Mouse (Mus musculus) right cerebral cortex, postnatal 4 days (tissue): ENCODE measurements around the gene Wfikkn1.

ENCODE experiments used
- DNase-seq: peaks from one replicate; pipeline ENCODE4 v3.0.0-alpha.2; 2022

The Wfikkn1 gene

GRCm38 (mm10) chr17:25880196-25880910 is at the start of gene Wfikkn1:
TSS of gene Wfikkn1 (minus strand) at chr17:25880858.
- no peak for DNase-seq

GRCm38 (mm10) chr17:25925348-25925747 is 44.7 kb upstream of the Wfikkn1 start:
- DNase-seq = no peak

GRCm38 (mm10) chr17:25922120-25922519 is 41.5 kb upstream of the Wfikkn1 start:
- peak; percentile 23 for DNase-seq

- DNase-seq = peak; percentile 100
Measured at GRCm38 (mm10) chr17:25919786-25920642, 39.4 kb upstream of the Wfikkn1 start.

DNA sequence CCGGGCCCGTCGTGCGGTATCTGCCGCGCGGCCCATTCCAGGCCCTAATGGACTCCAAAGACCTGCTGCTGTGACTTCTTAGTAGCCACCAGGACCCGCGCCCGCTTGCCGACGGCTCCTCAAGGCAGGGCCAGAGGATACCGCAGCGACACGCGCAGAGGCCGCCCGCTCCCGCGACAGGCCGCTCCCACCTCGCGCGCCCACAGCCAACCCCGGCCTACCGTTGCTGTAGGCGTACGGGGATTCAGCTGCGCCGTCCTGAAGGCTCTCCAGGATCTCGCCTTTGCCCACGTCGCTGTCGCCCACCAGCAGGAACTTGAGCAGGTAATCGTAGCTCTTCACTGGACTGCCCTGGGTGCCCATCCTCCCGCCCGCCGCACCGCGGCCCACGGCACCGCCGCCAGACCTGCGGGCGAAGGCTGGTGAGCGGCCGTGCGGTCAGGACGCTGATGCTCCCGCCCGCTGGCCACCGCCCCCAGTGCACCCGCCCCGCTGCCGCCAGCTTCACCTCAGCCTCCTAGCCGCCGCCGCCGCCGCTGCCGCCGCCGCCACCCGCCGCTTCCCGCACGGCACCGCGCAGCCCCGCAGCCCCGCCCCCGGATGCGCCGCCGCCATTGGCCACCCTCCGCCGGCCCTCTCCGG is 38.6 kb upstream of the Wfikkn1 start, which contains the start of gene Rab40c:
Rab40c (minus strand) TSS at position 584 of the 642 bp plus-strand sequence.
- peak; percentile 54 for DNase-seq

GRCm38 (mm10) chr17:25918037-25918750 is 37.5 kb upstream of the Wfikkn1 start:
- no peak for DNase-seq

GRCm38 (mm10) chr17:25916931-25917647 is 36.4 kb upstream of the Wfikkn1 start:
- no peak for DNase-seq

GRCm38 (mm10) chr17:25914295-25914694 is 33.6 kb upstream of the Wfikkn1 start:
- DNase-seq = no peak

DNA sequence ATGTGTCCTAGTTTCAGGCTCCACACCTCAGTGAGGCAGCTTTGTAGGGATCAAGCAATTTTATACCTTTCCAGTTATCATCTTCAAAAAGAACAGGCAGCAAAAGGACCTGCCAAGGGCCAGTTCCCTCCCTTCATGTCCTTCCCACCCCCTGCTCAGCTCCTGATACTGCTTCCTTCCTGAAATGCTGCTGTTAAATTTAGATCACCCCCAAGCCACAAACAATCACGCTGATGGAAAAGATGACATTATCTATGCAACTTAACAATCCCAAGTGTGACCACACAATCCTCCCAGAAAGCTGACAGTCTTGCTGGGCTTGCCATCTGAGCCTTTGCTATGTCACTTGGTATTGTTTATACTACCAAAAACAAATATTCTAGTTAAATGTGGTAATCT is 33.2 kb upstream of the Wfikkn1 start:
- no peak for DNase-seq

GRCm38 (mm10) chr17:25913186-25913876 is 32.7 kb upstream of the Wfikkn1 start:
- no peak for DNase-seq

- no peak for DNase-seq
Measured at GRCm38 (mm10) chr17:25911816-25912215, 31.2 kb upstream of the Wfikkn1 start.

- no peak for DNase-seq
Measured at GRCm38 (mm10) chr17:25907640-25908039, 27.0 kb upstream of the Wfikkn1 start.

- no peak for DNase-seq
Measured at GRCm38 (mm10) chr17:25903061-25903460, 22.4 kb upstream of the Wfikkn1 start.

- no peak for DNase-seq
Measured at GRCm38 (mm10) chr17:25900193-25900592, 19.5 kb upstream of the Wfikkn1 start.

GRCm38 (mm10) chr17:25895891-25896290 is 15.2 kb upstream of the Wfikkn1 start:
- no peak for DNase-seq

GRCm38 (mm10) chr17:25895415-25895814 is 14.8 kb upstream of the Wfikkn1 start:
- no peak for DNase-seq

- peak; percentile 65 for DNase-seq
Measured at GRCm38 (mm10) chr17:25893975-25894617, 13.4 kb upstream of the Wfikkn1 start.

GRCm38 (mm10) chr17:25888837-25889236 is 8.2 kb upstream of the Wfikkn1 start:
- no peak for DNase-seq

DNA sequence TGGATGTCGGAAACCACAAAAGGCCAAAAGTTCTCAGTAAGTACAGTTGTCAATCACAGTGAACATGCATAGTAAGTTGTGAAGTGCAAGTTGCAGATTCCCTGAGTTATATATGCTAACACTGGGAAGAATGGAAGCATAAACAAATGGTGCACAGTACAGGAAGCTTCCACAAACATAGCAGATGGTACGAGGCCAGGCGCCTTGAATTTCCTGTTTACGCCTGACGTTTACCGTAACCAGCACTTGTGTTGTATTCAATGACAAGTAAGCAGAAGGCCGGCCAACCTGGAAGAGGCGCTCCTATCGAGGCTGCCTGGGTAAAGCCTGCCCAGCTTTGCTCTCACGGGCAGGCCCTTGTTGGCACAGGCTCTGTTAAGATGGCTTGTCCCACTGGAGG is 6.8 kb upstream of the Wfikkn1 start:
- no peak for DNase-seq

GRCm38 (mm10) chr17:25886806-25887205 is 6.1 kb upstream of the Wfikkn1 start:
- DNase-seq = no peak

GRCm38 (mm10) chr17:25885636-25886035 is 5.0 kb upstream of the Wfikkn1 start:
- DNase-seq = no peak
